Mouse (Mus musculus): ENCODE data around the gene Gm10401. TPM values are rescaled to one million over a fixed set of nuclear protein-coding genes. Genes with fewer than 3 reads are reported as not detected.

Gm10401 gene
- polyA plus RNA-seq, 1 experiment from 2014 or later: 32.2 TPM

DNA sequence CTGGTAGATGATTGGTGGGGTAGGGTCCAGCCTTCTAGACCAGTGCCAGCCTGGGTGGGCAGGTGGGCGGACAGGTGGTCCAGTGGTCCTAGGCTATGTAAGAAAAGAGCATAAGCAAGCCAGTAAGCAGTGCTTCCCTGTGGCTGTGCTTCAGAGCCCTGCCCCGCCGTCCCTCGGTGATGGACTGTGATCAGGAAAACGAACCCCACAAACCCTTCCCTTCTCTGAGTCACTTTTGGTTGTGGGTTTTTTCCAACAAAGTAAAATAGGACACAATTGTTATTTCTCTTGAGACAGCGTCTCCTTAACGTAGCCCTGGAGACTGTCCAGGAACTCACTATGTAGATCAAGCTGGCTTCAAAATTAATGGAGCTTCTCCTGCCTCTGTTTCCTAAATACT lies 34.7 kb downstream of the Gm10401 start:
- Histone ChIP-seq H3K4me3 (ENCODE audit: low read length) (no peak overlapping the region), H3K27ac (ENCODE audit: low read depth, low read length) (no peak overlapping the region)

DNA sequence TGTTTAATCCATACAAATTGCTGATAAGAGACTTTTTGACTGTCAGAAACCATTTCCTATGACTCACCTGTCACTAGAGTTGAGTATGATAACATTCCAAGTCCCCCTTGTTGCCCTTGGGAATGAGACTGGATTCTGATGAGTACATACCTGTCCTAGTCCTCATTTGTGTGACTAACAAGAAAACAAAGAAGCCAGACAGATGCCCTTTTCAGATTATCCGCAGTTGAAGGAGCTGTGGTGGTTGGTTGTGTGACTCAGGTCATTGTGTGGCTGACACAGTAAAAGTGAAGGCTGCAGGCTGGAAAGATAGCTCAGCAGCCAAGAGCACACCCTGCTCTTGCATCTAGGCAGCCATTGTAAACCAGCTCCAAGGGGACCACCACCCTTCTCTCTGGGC lies 35.5 kb downstream of the Gm10401 start:
- WGBS: 64% methylated on average over 1 of the region's 1 CpGs

More for the DNA sequence above, 34.7 kb downstream of the Gm10401 start:
- no peak for ATAC-seq
- Histone ChIP-seq H3K9me3 (ENCODE audit: control insufficient read depth, low read length) (no peaks in the 10 kb centered on the region), H3K36me3 (ENCODE audit: control insufficient read depth, insufficient read depth, low read length) (no peaks in the 10 kb centered on the region), H3K4me2 (ENCODE audit: low read length) (no peak overlapping the region), H3K4me1 (ENCODE audit: control insufficient read depth, insufficient read depth, low read depth, low read length) (no peaks in the 10 kb centered on the region), H3K9ac (ENCODE audit: low read depth, low read length) (no peak overlapping the region), H3K27me3 (replicated peaks; ENCODE audit: control insufficient read depth, insufficient read depth, low read length) (no peaks in the 10 kb centered on the region)
- 90% methylated on average over 7 of the region's 7 CpGs for WGBS

DNA sequence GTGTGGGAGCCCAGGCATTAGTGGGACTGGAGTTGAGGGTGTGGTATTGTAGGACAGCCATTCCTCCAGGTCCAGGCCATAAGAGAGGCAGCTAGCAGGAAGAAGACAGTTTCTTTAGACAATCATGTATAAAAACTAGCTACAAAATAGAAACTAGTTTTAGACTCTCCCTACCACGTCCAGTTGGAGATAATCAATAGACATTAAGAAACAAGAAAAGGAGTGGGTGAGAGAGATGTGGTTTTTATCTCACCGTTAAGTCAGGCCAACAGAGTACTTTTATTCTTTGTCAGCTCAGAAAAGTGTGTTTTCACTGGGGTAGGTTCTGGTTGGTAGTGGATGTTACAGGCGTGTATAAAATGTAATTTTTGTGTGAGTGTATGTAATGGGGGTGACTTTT lies 37.1 kb downstream of the Gm10401 start:
- Histone ChIP-seq H3K27ac (ENCODE audit: low read depth, low read length) (no peak overlapping the region), H3K27me3 (replicated peaks; ENCODE audit: control insufficient read depth, insufficient read depth, low read length) (no peaks in the 10 kb centered on the region), H3K9ac (ENCODE audit: low read depth, low read length) (no peak overlapping the region), H3K9me3 (ENCODE audit: control insufficient read depth, low read length) (no peaks in the 10 kb centered on the region), H3K4me2 (ENCODE audit: low read length) (no peak overlapping the region), H3K4me3 (ENCODE audit: low read length) (no peak overlapping the region), H3K36me3 (ENCODE audit: control insufficient read depth, insufficient read depth, low read length) (no peaks in the 10 kb centered on the region), H3K4me1 (ENCODE audit: control insufficient read depth, insufficient read depth, low read depth, low read length) (no peaks in the 10 kb centered on the region)
- 93% methylated on average over 3 of the region's 3 CpGs for WGBS
- ATAC-seq: no peak

More for the DNA sequence above, 35.5 kb downstream of the Gm10401 start:
- Histone ChIP-seq H3K36me3 (ENCODE audit: control insufficient read depth, insufficient read depth, low read length) (no peaks in the 10 kb centered on the region), H3K4me3 (ENCODE audit: low read length) (no peak overlapping the region), H3K27me3 (replicated peaks; ENCODE audit: control insufficient read depth, insufficient read depth, low read length) (no peaks in the 10 kb centered on the region), H3K27ac (ENCODE audit: low read depth, low read length) (no peak overlapping the region), H3K4me2 (ENCODE audit: low read length) (no peak overlapping the region), H3K9ac (ENCODE audit: low read depth, low read length) (no peak overlapping the region), H3K4me1 (ENCODE audit: control insufficient read depth, insufficient read depth, low read depth, low read length) (no peaks in the 10 kb centered on the region), H3K9me3 (ENCODE audit: control insufficient read depth, low read length) (no peaks in the 10 kb centered on the region)
- ATAC-seq: no peak

GRCm38 (mm10) chr5:115060067-115060695 lies 37.9 kb downstream of the Gm10401 start:
- H3K9me3 ChIP-seq (ENCODE audit: control insufficient read depth, low read length): no peaks in the 10 kb centered on the region
- H3K4me3 ChIP-seq (ENCODE audit: low read length): no peak overlapping the region
- H3K36me3 ChIP-seq (ENCODE audit: control insufficient read depth, insufficient read depth, low read length): no peaks in the 10 kb centered on the region
- no peak overlapping the region for H3K27ac ChIP-seq (ENCODE audit: low read depth, low read length)
- no peak overlapping the region for H3K9ac ChIP-seq (ENCODE audit: low read depth, low read length)
- no peaks in the 10 kb centered on the region for H3K4me1 ChIP-seq (ENCODE audit: control insufficient read depth, insufficient read depth, low read depth, low read length)
- WGBS: 84% methylated on average over 8 of the region's 8 CpGs
- no peak overlapping the region for H3K4me2 ChIP-seq (ENCODE audit: low read length)
- ATAC-seq: no peak
- no peaks in the 10 kb centered on the region for H3K27me3 ChIP-seq (replicated peaks; ENCODE audit: control insufficient read depth, insufficient read depth, low read length)

- WGBS: 82% methylated on average over 7 of the region's 7 CpGs
- Histone ChIP-seq H3K27me3 (replicated peaks; ENCODE audit: control insufficient read depth, insufficient read depth, low read length) (no peaks in the 10 kb centered on the region), H3K9me3 (ENCODE audit: control insufficient read depth, low read length) (no peaks in the 10 kb centered on the region), H3K4me2 (ENCODE audit: low read length) (no peak overlapping the region), H3K4me3 (ENCODE audit: low read length) (no peak overlapping the region), H3K27ac (ENCODE audit: low read depth, low read length) (no peak overlapping the region), H3K9ac (ENCODE audit: low read depth, low read length) (no peak overlapping the region), H3K4me1 (ENCODE audit: control insufficient read depth, insufficient read depth, low read depth, low read length) (no peaks in the 10 kb centered on the region), H3K36me3 (ENCODE audit: control insufficient read depth, insufficient read depth, low read length) (no peaks in the 10 kb centered on the region)
- ATAC-seq: no peak
Observed at GRCm38 (mm10) chr5:115058584-115059297, 39.4 kb downstream of the Gm10401 start.

GRCm38 (mm10) chr5:115057153-115057552 lies 40.9 kb downstream of the Gm10401 start:
- WGBS: 95% methylated on average over 4 of the region's 4 CpGs
- Histone ChIP-seq H3K4me2 (ENCODE audit: low read length) (no peak overlapping the region), H3K27me3 (replicated peaks; ENCODE audit: control insufficient read depth, insufficient read depth, low read length) (no peaks in the 10 kb centered on the region), H3K4me3 (ENCODE audit: low read length) (no peak overlapping the region), H3K27ac (ENCODE audit: low read depth, low read length) (no peak overlapping the region), H3K4me1 (ENCODE audit: control insufficient read depth, insufficient read depth, low read depth, low read length) (peaks cover 5% of the 10 kb centered on the region; the same call in 1 of the 2 replicates), H3K9me3 (ENCODE audit: control insufficient read depth, low read length) (no peaks in the 10 kb centered on the region), H3K9ac (ENCODE audit: low read depth, low read length) (no peak overlapping the region), H3K36me3 (ENCODE audit: control insufficient read depth, insufficient read depth, low read length) (no peaks in the 10 kb centered on the region)
- ATAC-seq: no peak

GRCm38 (mm10) chr5:115055418-115055817 lies 42.7 kb downstream of the Gm10401 start:
- Histone ChIP-seq H3K4me1 (ENCODE audit: control insufficient read depth, insufficient read depth, low read depth, low read length) (peaks cover 9% of the 10 kb centered on the region), H3K9ac (ENCODE audit: low read depth, low read length) (no peak overlapping the region), H3K36me3 (ENCODE audit: control insufficient read depth, insufficient read depth, low read length) (no peaks in the 10 kb centered on the region), H3K4me3 (ENCODE audit: low read length) (no peak overlapping the region), H3K9me3 (ENCODE audit: control insufficient read depth, low read length) (no peaks in the 10 kb centered on the region), H3K4me2 (ENCODE audit: low read length) (no peak overlapping the region), H3K27me3 (replicated peaks; ENCODE audit: control insufficient read depth, insufficient read depth, low read length) (no peaks in the 10 kb centered on the region), H3K27ac (ENCODE audit: low read depth, low read length) (no peak overlapping the region)
- ATAC-seq: no peak
- WGBS: 84% methylated on average over 6 of the region's 6 CpGs

DNA sequence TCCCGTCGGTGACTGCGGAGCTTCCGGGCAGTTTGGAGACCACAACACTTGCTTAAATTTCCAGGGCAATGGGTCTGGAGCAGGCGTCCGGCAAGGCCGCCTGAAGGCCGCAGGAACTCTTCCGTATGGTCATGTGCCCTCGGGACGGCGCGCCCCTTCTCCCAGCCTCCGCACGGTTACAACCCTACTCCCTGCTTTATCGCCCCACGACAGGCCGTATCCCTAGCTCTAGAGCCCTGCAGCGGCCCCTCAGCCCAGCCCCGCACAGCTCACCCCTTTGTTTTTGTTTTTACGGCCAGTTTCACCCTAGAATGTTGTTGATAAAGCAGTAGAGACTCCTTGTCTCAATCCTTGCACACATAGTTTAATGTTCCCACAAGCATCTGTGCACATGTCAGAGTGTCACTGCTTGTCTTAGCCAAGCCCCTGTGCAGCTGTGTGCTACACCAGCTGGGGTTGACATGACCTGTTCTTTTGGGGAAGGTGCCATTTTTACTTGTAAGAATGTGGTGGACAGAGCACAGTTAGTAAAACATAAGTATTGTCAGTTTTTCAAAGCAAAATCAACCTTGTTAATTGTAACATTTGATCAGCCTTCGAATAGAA lies 44.2 kb downstream of the Gm10401 start:
- Histone ChIP-seq H3K4me1 (ENCODE audit: control insufficient read depth, insufficient read depth, low read depth, low read length) (peaks cover 9% of the 10 kb centered on the region), H3K27ac (ENCODE audit: low read depth, low read length) (no peak overlapping the region)
- WGBS: 89% methylated on average over 22 of the region's 22 CpGs

GRCm38 (mm10) chr5:115052546-115052945 lies 45.5 kb downstream of the Gm10401 start:
- no peak overlapping the region for H3K4me3 ChIP-seq (ENCODE audit: low read length)
- H3K27ac ChIP-seq (ENCODE audit: low read depth, low read length): no peak overlapping the region
- peaks cover 9% of the 10 kb centered on the region for H3K4me1 ChIP-seq (ENCODE audit: control insufficient read depth, insufficient read depth, low read depth, low read length)
- no peak overlapping the region for H3K4me2 ChIP-seq (ENCODE audit: low read length)
- H3K27me3 ChIP-seq (replicated peaks; ENCODE audit: control insufficient read depth, insufficient read depth, low read length): no peaks in the 10 kb centered on the region
- WGBS: 73% methylated on average over 8 of the region's 8 CpGs
- H3K36me3 ChIP-seq (ENCODE audit: control insufficient read depth, insufficient read depth, low read length): no peaks in the 10 kb centered on the region
- no peaks in the 10 kb centered on the region for H3K9me3 ChIP-seq (ENCODE audit: control insufficient read depth, low read length)
- no peak for ATAC-seq
- H3K9ac ChIP-seq (ENCODE audit: low read depth, low read length): no peak overlapping the region

More for the DNA sequence above, 44.2 kb downstream of the Gm10401 start:
- ATAC-seq: no peak
- H3K36me3 ChIP-seq (ENCODE audit: control insufficient read depth, insufficient read depth, low read length): no peaks in the 10 kb centered on the region
- H3K27me3 ChIP-seq (replicated peaks; ENCODE audit: control insufficient read depth, insufficient read depth, low read length): no peaks in the 10 kb centered on the region
- H3K4me3 ChIP-seq (ENCODE audit: low read length): no peak overlapping the region
- no peaks in the 10 kb centered on the region for H3K9me3 ChIP-seq (ENCODE audit: control insufficient read depth, low read length)
- no peak overlapping the region for H3K9ac ChIP-seq (ENCODE audit: low read depth, low read length)
- no peak overlapping the region for H3K4me2 ChIP-seq (ENCODE audit: low read length)
